Mouse (Mus musculus) C2C12 (cell line): ENCODE data around the gene Spsb4. TPM values are rescaled to one million over a fixed set of nuclear protein-coding genes. Genes with fewer than 3 reads are reported as not detected.

Experiments used
- H3K27me3 ChIP-seq: one replicate; pipeline ENCODE4 v1.6.1; 2011; ENCODE audit not compliant: control insufficient read depth, insufficient read depth, insufficient read length
- H3K36me3 ChIP-seq: one replicate; pipeline ENCODE4 v1.6.1; 2011; ENCODE audit not compliant: control insufficient read depth, insufficient read depth
- H3K4me3 ChIP-seq: one replicate; pipeline ENCODE4 v1.5.1; 2011; ENCODE audit warnings: mild to moderate bottlenecking, control low read depth; ENCODE audit not compliant: poor library complexity, insufficient read depth, severe bottlenecking
- H3K79me2 ChIP-seq: one replicate; pipeline ENCODE4 v1.6.1; 2011; ENCODE audit not compliant: control insufficient read depth, insufficient read depth
- H3K79me3 ChIP-seq: one replicate; pipeline ENCODE4 v1.6.1; 2011; ENCODE audit warnings: low read depth, control low read depth
- H3ac ChIP-seq: one replicate; pipeline ENCODE3; 2011; ENCODE audit warnings: low read depth; ENCODE audit not compliant: control insufficient read depth, insufficient read length
- CEBPB ChIP-seq: IDR thresholded peaks from one replicate; pipeline ENCODE4 v1.6.1; 2011; ENCODE audit warnings: low read depth, mild to moderate bottlenecking, control low read depth, moderate library complexity
- CTCF ChIP-seq: IDR thresholded peaks from one replicate; pipeline ENCODE4 v1.5.1; 2011; ENCODE audit not compliant: control insufficient read depth, insufficient read depth, insufficient read length
- FOSL1 ChIP-seq: IDR thresholded peaks from one replicate; pipeline ENCODE4 v1.8.0; 2011; ENCODE audit warnings: mild to moderate bottlenecking, low read length; ENCODE audit not compliant: poor library complexity, insufficient read depth, severe bottlenecking
- MAX ChIP-seq: IDR thresholded peaks from one replicate; pipeline ENCODE4 v1.6.1; 2011; ENCODE audit warnings: mild to moderate bottlenecking, control low read depth
- MYOD1 ChIP-seq: IDR thresholded peaks from one replicate; pipeline ENCODE4 v1.6.1; 2011; ENCODE audit warnings: low read depth; ENCODE audit not compliant: control insufficient read depth, insufficient read length
- MYOG ChIP-seq: IDR thresholded peaks from one replicate; pipeline ENCODE4 v1.6.1; 2011; ENCODE audit not compliant: control insufficient read depth, insufficient read length; ENCODE audit errors: extremely low read depth
- USF1 ChIP-seq: IDR thresholded peaks from one replicate; pipeline ENCODE4 v1.6.1; 2011; ENCODE audit warnings: low read depth, mild to moderate bottlenecking, control low read depth, moderate library complexity
- polyA plus RNA-seq: library from polyadenylated mRNA; unstranded; fragments of >200 nt; fragmentation: generic; extraction: Trizol; gene quantifications from one replicate; pipeline ENCODE4 v1.2.1, GENCODE M21; 2012; ENCODE audit warnings: missing spikeins

The Spsb4 gene
- polyA plus RNA-seq, 1 experiment: 1.6 TPM

GRCm38 (mm10) chr9:97013698-97014097, 4.9 kb downstream of the Spsb4 start:
- Histone ChIP-seq H3K79me3 (no peaks in the 10 kb centered on the region), H3K4me3 (no peak overlapping the region), H3K36me3 (no peaks in the 10 kb centered on the region), H3K79me2 (no peaks in the 10 kb centered on the region), H3ac (no peak overlapping the region), H3K27me3 (no peaks in the 10 kb centered on the region)
- TF ChIP-seq MYOD1 (no peak), MAX (no peak), CTCF (no peak), USF1 (no peak), CEBPB (no peak), MYOG (no peak), FOSL1 (no peak)

DNA sequence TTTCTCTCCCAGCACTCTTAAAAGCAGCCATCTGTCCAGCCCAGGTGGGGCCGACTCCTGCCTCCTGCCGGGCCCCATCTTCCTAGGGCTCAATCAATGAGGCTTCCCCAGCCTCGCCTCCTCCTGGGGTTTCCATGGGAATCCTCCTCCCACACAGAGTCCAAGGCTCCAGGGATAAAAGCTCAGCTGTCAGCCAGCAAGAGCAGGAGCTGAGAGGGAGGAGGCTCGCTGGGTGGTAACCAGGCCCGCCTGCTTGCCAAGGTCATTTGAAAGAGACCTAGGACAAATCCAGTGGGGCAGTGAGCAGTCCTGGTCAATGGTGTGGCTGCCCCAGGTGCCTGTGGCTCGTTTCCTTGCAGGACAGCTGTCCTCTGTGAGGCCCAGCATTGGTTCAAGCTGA, 5.5 kb downstream of the Spsb4 start:
- Histone ChIP-seq H3K79me3 (no peaks in the 10 kb centered on the region), H3ac (no peak overlapping the region), H3K27me3 (no peaks in the 10 kb centered on the region), H3K4me3 (no peak overlapping the region), H3K36me3 (no peaks in the 10 kb centered on the region), H3K79me2 (no peaks in the 10 kb centered on the region)
- TF ChIP-seq CEBPB: no peak
- TF ChIP-seq MYOD1: no peak
- TF ChIP-seq MYOG: no peak
- no peak for TF ChIP-seq USF1
- no peak for TF ChIP-seq MAX
- TF ChIP-seq CTCF: no peak
- TF ChIP-seq FOSL1: no peak

- no peak overlapping the region for H3ac ChIP-seq
- no peaks in the 10 kb centered on the region for H3K79me3 ChIP-seq
- TF ChIP-seq USF1: no peak
- TF ChIP-seq CTCF: no peak
- TF ChIP-seq CEBPB: no peak
- no peak overlapping the region for H3K4me3 ChIP-seq
- H3K36me3 ChIP-seq: no peaks in the 10 kb centered on the region
- no peaks in the 10 kb centered on the region for H3K27me3 ChIP-seq
- H3K79me2 ChIP-seq: no peaks in the 10 kb centered on the region
These were observed 7.0 kb downstream of the Spsb4 start for GRCm38 (mm10) chr9:97011454-97012195.

DNA sequence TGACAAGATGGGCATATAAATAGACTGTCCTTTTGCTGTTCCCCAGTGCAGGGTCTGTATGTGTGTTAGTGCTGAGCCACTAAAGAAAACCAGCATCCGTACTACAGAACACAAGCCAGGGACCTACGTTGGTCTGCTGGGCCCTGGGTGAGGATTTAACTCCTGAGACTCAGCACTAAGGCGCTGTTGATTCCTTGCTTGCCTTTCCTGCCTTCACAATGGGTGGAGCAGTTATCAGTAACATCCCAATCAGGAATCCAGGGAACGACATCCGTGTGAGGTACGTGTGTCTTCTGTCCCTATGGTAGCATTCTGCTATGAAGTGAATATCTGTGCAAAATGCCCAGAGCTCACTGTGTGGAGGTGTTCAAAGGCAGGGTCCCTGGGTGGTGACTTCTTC, 8.2 kb downstream of the Spsb4 start:
- Histone ChIP-seq H3K4me3 (no peak overlapping the region), H3K27me3 (no peaks in the 10 kb centered on the region), H3ac (no peak overlapping the region), H3K79me2 (no peaks in the 10 kb centered on the region), H3K36me3 (no peaks in the 10 kb centered on the region), H3K79me3 (no peaks in the 10 kb centered on the region)
- TF ChIP-seq MYOG (no peak), FOSL1 (no peak), USF1 (no peak), MAX (no peak), CTCF (no peak), MYOD1 (no peak), CEBPB (no peak)

DNA sequence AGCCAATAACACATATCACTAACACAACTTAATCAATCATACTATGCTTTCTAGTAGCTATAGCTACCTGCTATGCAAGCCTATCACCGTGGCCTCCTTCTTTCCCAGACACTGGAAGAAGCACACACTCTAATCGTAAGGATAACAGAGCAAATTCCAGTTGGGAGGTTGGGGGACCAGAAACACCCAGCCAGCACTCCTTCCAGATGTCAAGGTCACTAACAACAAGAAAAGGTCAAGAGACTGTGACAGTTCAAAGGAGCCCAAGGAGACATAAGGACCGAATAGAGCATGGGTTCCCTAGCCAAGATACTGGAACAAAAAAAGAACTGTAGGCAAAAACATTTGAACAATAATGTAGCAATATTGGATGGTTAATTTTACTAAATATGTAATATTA, 13.9 kb downstream of the Spsb4 start:
- H3K36me3 ChIP-seq: no peaks in the 10 kb centered on the region
- H3K79me2 ChIP-seq: no peaks in the 10 kb centered on the region
- no peaks in the 10 kb centered on the region for H3K79me3 ChIP-seq
- H3K4me3 ChIP-seq: no peak overlapping the region
- no peak overlapping the region for H3ac ChIP-seq
- TF ChIP-seq MYOD1 (no peak), MAX (no peak), MYOG (no peak), USF1 (no peak), CTCF (no peak), CEBPB (no peak), FOSL1 (no peak)
- H3K27me3 ChIP-seq: no peaks in the 10 kb centered on the region

GRCm38 (mm10) chr9:97003173-97003572, 15.5 kb downstream of the Spsb4 start:
- H3K27me3 ChIP-seq: no peaks in the 10 kb centered on the region
- no peak for TF ChIP-seq MYOD1
- no peak for TF ChIP-seq CEBPB
- no peak for TF ChIP-seq MYOG
- no peak for TF ChIP-seq FOSL1
- no peak for TF ChIP-seq MAX
- TF ChIP-seq CTCF: no peak
- no peak for TF ChIP-seq USF1
- no peak overlapping the region for H3K4me3 ChIP-seq
- H3K79me3 ChIP-seq: no peaks in the 10 kb centered on the region
- no peak overlapping the region for H3ac ChIP-seq
- no peaks in the 10 kb centered on the region for H3K79me2 ChIP-seq
- H3K36me3 ChIP-seq: no peaks in the 10 kb centered on the region
